Mouse (Mus musculus) ovary, postnatal 10 days (tissue): ENCODE results near the gene Samd14.
"Not testable (repeated sequence)": the region's sequence is repeated elsewhere in the genome, so short reads cannot be mapped to it uniquely, and the experiment has no call there.

ENCODE experiments used
- DNase-seq: peaks from one replicate; pipeline ENCODE4 v3.0.0; 2022; ENCODE audit warnings: low spot score

Gene Samd14

DNA sequence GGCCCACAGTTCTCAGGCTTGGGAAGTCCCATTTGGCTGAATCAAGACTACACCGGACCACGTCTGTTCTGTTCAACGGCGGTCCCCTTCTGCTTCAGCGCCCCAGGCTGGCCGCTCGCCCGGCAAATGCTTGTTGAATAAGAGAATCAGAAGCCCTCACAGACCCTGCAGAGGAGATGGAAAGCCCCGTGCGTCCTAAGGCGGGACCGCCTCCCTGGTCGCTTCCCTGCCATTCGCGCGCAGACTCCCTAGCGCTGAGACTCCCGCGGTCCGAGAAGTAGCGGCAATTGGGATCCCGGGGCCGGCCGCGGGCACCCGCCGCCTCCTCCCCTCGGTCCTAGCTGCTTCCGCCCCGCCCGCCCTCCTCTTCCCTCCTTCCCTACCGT lies at the start of gene Samd14:
Gene Samd14, plus strand, starts transcription at position 251 of the 386 bp plus-strand sequence.
- no peak for DNase-seq

DNA sequence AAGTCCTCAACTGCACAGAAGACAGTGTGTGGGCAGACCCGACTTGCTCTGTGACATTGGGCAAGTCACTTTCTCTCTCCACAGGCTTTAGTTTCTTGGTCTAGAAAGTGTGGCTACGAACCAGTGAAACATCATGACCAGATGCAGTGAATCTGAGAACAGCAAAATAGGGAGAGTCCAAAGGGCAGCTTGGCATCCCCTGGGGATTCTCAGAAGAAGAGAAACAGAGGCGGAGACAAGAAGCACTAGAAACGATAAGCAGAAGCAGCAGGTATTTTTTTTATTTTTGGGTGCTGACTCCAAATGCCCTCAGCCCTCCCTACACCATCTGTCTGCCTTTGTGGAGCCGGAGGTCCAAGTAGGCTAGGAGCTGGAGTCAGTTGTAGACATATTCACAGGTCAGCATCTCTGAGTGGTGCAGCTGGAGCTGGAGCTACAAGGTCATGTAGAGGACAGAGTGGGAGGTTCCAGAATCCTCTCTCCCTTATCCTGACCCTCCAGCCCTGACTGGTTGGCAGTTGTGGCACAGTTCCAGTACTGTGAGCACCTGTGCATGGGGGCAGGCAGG lies 47.1 kb upstream of the Samd14 start:
- DNase-seq = no peak

DNA sequence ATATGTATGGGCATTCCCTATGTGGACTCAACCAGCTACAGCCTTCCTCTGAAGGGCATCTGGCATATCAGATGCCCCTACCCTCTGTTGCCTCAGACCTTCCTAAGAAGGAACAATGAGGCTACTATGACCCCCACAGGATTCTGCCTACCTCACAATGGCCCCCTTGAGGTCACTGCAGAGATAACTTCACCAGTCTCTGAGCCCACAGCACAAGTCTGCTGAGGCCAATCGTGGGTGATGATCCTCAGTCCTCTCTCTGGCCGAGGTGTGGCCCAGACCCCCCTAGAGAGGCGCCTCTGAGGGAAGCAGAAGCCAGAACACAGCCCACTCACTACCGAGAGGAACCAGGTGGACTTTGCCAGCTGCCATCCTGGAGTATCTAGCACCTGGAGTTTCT lies 42.3 kb upstream of the Samd14 start, which contains the start of gene Hils1:
Gene Hils1, plus strand, starts transcription at position 175 of the 400 bp plus-strand sequence.
- DNase-seq = no peak

DNA sequence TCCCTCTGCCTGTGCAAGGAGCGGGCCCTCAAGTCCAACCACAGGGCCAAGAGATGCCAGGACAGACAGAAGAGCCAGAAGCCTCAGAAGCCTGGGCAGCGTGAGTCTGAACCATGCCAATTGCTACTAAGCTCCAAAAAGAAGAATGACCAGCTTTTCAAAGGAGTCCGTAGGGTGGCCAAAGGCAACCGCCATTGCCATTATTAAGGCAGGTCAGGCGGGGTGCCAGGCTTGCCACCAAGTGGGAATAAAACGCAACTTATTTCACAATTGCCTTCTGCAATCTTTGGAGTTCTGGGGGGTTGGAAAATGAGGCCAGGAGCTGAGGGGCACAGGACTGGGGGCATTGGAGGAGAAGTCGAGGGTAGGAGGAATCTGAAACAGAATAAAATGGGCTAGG lies 41.5 kb upstream of the Samd14 start:
- no peak for DNase-seq

DNA sequence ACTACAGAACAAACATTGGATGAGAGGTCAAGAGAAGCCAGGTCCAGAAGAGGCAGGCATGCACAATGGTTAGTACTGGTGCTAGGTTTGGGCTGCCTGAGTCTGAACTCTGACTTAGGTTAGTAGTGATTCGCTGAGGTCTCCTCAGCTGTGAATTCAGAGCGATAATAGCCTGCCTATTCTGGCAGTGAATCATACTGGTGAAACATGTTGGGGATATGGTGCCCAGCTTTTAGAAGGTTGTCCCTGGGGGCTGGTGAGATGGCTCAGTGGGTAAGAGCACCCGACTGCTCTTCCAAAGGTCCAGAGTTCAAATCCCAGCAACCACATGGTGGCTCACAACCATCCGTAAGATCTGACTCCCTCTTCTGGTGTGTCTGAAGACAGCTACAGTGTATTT lies 40.0 kb upstream of the Samd14 start:
- DNase-seq = not testable (repeated sequence)

GRCm38 (mm10) chr11:94970210-94970943 lies 39.3 kb upstream of the Samd14 start:
- no peak for DNase-seq

- DNase-seq = no peak
Observed at GRCm38 (mm10) chr11:94971895-94972615, 37.6 kb upstream of the Samd14 start.

- DNase-seq = no peak
Observed at GRCm38 (mm10) chr11:94972887-94973286, 36.8 kb upstream of the Samd14 start.

GRCm38 (mm10) chr11:94973313-94973712 lies 36.4 kb upstream of the Samd14 start:
- no peak for DNase-seq

- no peak for DNase-seq
Observed at GRCm38 (mm10) chr11:94974951-94975350, 34.7 kb upstream of the Samd14 start.

DNA sequence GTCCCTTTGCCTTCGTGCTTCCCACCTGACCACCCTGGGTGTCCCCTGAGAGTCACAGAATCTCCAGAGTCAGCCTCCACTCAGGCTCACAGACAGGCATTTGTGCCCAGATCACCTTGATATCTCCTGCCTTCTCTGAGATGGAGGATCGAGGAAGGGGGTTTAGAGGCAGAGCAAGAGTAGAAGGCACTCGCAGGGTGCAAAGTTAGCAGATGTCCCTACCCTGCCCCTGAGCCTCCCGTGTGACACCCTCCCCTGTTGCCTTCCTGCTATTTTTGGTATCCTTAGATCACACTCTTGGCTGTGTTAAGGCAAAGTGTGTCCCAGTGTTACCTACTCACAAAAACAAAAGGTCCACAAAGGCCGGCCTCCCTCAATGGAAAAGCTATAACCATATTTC lies 33.5 kb upstream of the Samd14 start, which contains the start of gene Sgca:
Gene Sgca, minus strand, starts transcription at position 129 of the 400 bp plus-strand sequence.
- DNase-seq = no peak

DNA sequence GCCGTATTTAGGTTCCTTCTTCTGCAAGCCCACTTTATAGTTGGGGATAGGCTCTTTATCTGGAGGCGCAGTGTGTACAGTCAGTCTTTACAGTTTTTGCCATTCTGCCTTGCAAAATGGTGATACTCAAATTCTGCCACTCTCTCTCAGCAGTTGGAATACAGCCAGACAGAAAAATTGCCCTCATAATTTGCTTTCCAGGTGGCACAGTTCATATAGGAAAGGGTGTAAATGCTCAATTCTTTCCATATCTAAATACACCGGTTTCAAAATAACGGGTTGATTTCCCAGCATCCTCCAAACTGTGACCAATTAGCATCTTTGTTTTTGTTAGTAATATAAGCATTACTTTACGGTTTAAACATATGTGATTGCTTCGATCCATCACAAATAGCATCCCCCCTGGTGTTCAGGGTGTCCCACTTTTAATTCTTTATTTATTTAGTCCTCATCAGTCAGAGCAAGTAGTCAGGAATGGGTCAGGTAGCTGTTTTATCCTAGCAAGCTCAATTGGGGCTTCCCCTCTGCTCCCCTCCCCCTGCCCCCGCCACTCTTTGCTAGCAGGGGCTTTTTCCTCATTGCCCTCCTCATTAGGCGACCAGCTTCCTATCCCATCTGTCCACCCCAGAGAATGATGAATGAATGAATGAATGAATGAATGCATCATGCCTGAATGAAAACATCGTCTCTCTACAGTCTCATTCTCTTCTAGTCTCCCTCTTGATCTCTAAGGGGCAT lies 31.3 kb upstream of the Samd14 start:
- no peak for DNase-seq

GRCm38 (mm10) chr11:94978947-94979346 lies 30.7 kb upstream of the Samd14 start:
- peak; percentile 94 for DNase-seq

- no peak for DNase-seq
Observed at GRCm38 (mm10) chr11:94979462-94980179, 30.1 kb upstream of the Samd14 start.

DNA sequence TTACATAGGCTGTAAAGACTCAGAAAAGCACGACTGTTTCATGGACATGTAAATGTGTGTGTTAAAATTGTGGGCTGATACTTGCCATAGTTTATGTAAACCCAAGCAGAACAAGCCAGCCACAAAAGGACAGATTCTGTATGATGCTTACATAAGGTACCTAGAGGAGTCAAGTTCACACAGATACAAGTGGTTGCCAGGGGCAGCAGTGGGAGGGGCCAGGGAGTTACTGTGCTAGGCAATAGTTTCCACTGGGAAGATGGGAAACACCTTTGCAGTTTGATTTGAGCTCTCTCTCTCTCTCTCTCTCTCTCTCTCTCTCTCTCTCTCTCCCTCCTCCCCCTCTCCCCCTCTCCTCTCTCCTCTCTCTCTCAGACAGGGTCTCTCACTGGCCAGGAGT lies 24.5 kb upstream of the Samd14 start:
- DNase-seq = no peak

DNA sequence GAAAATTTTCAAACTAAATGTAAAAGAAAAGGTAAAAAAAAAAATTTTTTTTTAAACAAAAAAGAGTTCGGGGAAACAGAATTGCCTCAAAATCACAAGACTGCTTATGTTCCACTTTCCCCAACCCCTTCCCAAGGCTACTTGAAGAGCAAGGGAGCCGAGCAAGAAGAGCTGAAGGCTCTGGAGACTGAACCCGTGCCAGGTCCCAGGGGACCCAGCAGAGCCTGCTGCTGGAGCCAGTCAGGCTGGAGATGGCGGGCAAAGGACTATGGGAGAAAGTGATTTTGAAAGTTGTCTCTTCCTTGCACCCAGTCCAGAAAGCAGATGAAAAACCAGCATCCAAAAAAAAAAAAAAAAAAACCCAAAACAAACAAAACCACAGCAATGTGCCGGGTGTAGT lies 23.9 kb upstream of the Samd14 start:
- no peak for DNase-seq

DNA sequence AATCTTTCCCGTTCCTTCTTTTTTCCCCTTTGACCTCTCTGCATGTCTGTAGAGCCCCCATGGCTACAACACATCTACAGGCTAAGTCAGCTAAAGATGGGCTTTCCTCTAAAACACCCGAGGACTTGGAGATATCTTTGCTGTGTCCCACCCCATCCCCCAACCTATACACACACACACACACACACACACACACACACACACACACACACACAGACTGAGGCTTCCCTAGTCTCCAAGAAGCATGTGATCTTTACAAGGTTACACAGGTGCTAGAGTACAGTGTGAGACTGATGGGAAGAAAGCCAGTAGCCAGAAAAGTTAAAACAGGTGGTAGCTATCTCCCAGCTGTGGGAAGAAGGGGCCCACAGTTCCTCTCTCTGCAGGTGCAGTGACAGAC lies 23.2 kb upstream of the Samd14 start:
- no peak for DNase-seq

DNA sequence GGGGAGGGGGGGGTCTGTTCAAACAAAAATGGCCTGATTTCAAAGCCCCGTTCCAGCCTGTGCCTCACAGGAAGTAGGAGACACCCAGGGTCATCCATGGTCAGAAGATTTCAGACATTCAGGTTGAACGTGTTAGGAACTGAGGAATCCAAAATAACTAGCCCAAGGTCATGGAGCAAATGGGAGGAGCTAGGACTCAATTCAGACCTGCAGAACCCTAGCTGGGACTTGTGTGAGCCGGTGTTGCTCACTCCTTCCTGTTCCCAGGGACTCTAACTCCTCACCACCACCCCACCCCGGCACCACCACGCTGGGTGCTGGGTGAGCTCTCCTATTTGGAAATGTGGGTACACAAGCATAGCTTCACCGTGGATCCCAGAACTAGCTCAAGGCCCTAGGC lies 22.3 kb upstream of the Samd14 start:
- no peak for DNase-seq

- no peak for DNase-seq
Observed at GRCm38 (mm10) chr11:94987851-94988250, 21.8 kb upstream of the Samd14 start.

DNA sequence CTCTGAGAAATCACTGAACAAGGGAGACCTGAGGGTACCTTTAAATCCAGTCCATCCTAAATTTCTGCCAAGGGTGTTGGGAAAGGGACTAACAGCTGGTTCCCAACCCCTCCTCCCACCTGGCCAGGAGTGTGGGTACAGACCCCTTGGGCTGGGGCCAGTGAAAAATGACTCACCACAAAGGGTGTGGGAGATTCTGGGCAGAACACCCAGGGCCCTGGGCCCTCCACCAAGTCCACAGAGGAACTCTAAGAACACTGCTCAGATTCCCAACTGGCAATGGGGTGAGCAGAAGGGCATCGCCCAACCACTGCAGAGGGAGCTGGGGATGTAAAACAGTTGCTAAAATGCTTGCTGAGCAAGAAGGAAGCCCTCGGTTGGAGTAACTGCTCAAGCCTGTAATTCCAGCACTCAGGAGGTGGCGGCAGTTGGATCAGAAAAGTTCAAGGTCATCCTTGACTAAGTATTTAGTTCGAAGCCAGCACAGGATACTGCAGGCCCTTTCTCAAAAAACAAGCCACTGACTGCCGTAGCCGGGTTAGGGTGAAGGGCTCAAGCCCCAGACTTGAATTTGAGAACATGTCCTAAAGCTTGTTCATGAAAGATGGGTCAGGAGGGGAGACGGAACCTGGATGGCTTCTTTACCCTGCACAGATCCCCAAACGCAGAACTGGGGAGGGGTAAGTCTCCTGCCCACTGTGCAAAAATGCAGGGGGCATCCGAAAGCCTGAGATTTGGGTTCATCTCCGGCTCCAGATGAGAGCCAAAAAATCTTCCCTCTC lies 20.7 kb upstream of the Samd14 start:
- no peak for DNase-seq

- DNase-seq = peak; percentile 67
Observed at GRCm38 (mm10) chr11:94989562-94990017, 20.1 kb upstream of the Samd14 start.
